Mouse (Mus musculus) induced T-regulatory cell, adult 2 months (primary cell): ENCODE measurements at regions not wholly inside any gene's neighbourhood (a gene's known extent, or its start where the extent isn't known, plus 50 kb on each side); places are given as distances from the start of the nearest gene placed in this dataset.

ENCODE experiments used
- DNase-seq: peaks from one replicate; pipeline ENCODE4 v3.0.0-alpha.2; 2012; ENCODE audit warnings: low read depth

GRCm38 (mm10) chr4:114716703-114717102 lies 104.8 kb upstream of the Gm12830 start:
- no peak for DNase-seq

GRCm38 (mm10) chr4:114720696-114721095 lies 100.8 kb upstream of the Gm12830 start:
- DNase-seq: no peak

- DNase-seq: no peak
Observed at GRCm38 (mm10) chr4:114721386-114721785, 100.1 kb upstream of the Gm12830 start.

- DNase-seq: no peak
Observed at GRCm38 (mm10) chr4:114728235-114729000, 93.1 kb upstream of the Gm12830 start.

- DNase-seq: no peak
Observed at GRCm38 (mm10) chr4:114733256-114734004, 88.1 kb upstream of the Gm12830 start.

GRCm38 (mm10) chr4:114738903-114739667 lies 82.4 kb upstream of the Gm12830 start:
- no peak for DNase-seq

- DNase-seq: no peak
Observed at GRCm38 (mm10) chr4:114748131-114748530, 73.4 kb upstream of the Gm12830 start.

GRCm38 (mm10) chr4:114759837-114760236 lies 61.7 kb upstream of the Gm12830 start:
- DNase-seq: no peak

GRCm38 (mm10) chr4:114766643-114767393 lies 54.7 kb upstream of the Gm12830 start:
- DNase-seq: no peak
